Mouse (Mus musculus) right cerebral cortex, postnatal 25 days (tissue): ENCODE results near the gene Rflna.

Experiments used
- DNase-seq: peaks from one replicate; pipeline ENCODE4 v3.0.0; 2022

Rflna gene

DNA sequence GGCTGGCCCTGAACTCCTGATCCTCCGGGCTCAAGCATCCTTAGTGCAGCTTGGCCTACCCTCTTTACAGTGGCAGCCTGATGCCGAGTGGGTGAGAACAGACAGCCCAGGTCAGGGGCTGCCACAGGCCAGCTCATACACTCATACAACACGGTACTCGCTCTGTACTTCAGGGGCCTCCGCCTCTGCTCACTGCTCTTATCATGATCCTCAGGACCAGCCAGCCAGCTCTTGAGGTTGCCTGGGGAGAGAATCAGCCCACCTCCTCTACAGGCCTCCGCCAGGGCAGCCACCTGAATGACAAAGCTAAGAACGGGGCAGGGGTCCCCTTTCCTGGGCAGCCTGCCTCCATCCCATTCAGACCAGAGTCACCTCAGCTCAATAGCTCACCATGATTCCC lies 50.6 kb downstream of the Rflna start:
- DNase-seq: no peak

- DNase-seq: no peak
Observed at GRCm38 (mm10) chr5:125055901-125056300, 52.9 kb downstream of the Rflna start.

DNA sequence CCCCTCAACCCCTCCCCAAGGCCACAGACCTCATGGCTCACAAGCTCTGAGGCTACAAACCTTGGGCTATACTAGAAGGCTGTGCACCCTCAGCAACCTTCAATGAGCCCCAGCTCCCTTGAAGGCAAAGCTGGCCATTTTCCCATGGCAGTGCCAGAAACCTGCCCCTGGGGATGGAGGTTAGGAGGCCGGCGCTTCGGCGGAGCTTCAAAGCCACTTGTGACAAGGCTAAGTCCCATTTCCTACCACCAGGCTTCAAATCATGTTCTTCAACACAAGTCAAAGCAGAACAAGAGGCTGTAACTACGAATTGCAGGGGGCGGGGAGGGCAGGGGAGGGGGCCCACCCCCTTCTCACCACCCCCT lies 53.3 kb downstream of the Rflna start:
- DNase-seq: no peak

DNA sequence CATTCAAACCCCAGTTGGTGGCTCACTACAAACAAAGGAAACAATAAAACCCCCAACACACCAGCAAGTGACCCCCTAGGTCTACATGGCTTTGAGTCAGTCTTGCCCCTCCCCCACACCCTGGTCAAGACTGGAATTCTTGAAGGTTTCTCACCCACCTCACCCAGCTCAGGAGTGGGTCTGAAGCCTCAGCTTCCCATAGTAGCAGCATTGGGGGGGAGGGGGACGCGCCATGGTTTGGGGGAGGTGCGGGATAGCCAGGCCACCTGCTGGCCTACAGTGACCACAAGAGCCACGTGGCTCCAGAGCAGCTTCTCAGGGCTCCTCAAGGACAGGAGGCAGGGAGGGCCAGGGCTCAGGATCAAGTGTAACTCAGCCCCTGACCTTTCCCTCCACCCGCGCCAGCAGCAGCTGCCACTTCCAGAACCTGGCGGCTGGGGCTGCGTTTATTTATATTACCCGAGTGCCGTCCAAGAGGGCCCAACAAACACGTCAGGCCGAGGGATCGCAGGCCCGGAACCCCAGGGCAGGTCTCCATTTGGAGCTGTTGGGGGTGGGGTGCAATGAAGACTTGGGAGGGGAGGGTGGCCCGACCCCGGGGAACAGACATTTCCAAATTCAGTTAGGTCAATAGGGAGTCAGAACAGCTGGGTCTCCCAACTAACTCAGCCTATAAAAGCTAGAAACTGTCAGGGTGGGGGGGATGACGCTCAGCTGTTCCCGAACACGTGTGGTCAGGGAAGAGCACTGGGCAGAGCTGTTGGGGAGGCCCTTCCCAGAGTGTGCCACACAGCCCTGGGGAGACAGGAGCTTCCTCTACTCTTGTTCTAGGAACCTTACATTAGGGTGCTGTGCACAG lies 53.9 kb downstream of the Rflna start:
- no peak for DNase-seq

- peak; percentile 24 for DNase-seq
Observed at GRCm38 (mm10) chr5:125057555-125058266, 54.7 kb downstream of the Rflna start.

DNA sequence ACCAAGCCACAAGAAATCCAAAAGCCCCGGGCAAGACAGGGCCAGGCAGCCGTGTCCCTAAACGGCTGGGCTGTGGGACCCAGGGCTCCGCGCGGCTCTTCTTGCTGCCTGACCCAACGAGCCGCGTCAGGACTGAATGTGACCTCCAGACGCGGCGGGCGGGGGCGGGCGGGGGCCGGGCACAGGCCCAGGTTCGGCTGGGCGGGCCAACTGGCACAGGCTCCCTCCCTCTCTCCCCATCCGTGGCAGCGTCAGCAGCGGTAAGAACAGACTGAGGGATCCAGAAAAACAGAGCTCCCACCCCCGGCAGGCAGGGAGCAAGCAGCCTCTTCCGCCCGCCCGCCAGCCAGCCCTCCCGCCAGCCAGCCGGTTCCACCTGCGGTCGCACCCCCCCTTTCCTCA lies 55.2 kb downstream of the Rflna start:
- peak; percentile 81 for DNase-seq
